Mouse (Mus musculus): ENCODE data around the gene Rad51b. TPM values are rescaled to one million over a fixed set of nuclear protein-coding genes. Genes with fewer than 3 reads are reported as not detected.

Gene Rad51b
- total RNA-seq, 2 experiments from 2014 or later, result 0.36 TPM; not detected in 1

DNA sequence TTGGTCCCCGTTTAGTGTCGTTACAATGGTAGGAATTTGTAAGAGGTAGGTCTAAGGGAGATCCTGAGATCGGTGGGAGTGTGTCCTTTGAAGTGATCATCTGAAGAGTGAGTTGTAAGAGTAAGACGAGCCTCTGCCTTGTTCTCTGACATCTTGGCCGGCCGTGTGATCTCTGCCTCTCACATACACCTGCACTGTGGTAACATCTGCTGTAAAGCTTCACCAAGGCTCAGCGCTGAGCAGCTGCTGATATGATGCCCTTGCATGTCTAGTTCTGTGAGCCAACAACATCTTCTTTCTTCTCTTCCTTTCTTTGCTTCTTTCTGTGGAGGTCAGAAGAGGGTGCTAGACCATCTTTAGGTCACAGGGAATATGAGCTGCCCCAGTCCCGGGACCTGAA lies 41.7 kb downstream of the Rad51b start:
- no peak for TF ChIP-seq CTCF (IDR thresholded peaks at IDR 0.05)
- Histone ChIP-seq H3K4me3 (no peak overlapping the region), H3K27ac (no peak overlapping the region)
- no peak for DNase-seq (ENCODE audit: extremely low spot score in 1 of 2, low spot score in 2 of 2)
- intact Hi-C loops (cut with DNase I), result no loop called here

DNA sequence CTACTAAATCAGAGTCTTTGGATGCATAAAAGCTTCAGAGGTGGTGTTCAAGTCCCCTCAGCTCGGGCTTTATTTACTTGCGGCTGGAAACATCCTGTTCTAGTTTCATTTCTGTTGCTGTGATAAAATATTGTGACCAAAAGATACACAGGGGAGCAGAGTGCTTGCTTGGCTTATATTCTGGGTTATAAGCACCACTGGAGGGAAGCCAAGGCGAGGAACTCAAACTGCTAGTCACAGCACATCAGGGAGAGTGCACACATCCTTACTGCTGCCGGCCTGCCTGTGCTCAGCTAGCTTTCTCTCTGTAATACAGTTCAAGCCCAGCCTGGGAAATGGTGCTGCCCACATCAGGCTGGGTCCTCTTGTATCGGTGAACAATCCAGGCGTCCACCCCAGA lies 43.4 kb downstream of the Rad51b start:
- Histone ChIP-seq H3K4me3 (no peak overlapping the region), H3K27ac (no peak overlapping the region)
- TF ChIP-seq CTCF (IDR thresholded peaks at IDR 0.05), result no peak
- intact Hi-C loops (cut with DNase I), result no loop called here
- DNase-seq (ENCODE audit: extremely low spot score in 1 of 2, low spot score in 2 of 2), result no peak

DNA sequence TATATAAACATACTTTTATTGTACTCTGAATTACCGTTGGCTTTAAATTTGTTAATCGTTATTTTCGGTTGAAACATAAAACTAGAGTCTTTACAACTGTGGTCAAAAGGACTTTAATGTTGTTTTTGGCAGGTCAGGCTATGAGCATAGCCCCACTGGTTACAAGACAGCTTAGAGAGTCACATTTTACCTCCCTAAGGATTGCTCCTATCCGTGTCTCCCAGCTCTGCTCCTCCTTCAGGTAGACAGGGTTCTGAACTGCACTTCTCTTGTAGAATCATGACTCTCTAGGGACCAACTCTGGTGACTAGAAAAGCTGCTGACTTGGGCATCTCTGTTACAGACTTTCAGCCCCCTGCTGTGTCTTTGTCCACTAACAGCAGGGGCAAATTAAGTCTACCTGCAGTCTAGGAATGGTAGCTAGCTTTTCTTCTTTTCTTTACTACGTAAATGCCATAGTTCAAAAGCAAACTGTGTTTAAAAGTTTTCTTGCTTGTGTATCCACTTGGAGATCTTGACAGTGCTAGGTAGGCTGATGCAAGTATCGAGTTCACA lies 44.3 kb downstream of the Rad51b start:
- H3K4me3 ChIP-seq, result no peak overlapping the region
- intact Hi-C loops (cut with DNase I), result no loop called here
- no peak overlapping the region for H3K27ac ChIP-seq
- TF ChIP-seq CTCF (IDR thresholded peaks at IDR 0.05), result no peak
- no peak for DNase-seq (ENCODE audit: extremely low spot score in 1 of 2, low spot score in 2 of 2)

GRCm38 (mm10) chr12:79346198-79346733 lies 49.2 kb downstream of the Rad51b start:
- DNase-seq (ENCODE audit: extremely low spot score in 1 of 2, low spot score in 2 of 2), result no peak
- TF ChIP-seq CTCF (IDR thresholded peaks at IDR 0.05), result no peak
- H3K27ac ChIP-seq, result no peak overlapping the region
- no peak overlapping the region for H3K4me3 ChIP-seq
- intact Hi-C loops (cut with DNase I), result no loop called here

GRCm38 (mm10) chr12:79347643-79348042 lies 50.6 kb downstream of the Rad51b start:
- Histone ChIP-seq H3K4me3 (no peak overlapping the region), H3K27ac (no peak overlapping the region)
- intact Hi-C loops (cut with DNase I), result no loop called here
- peak; percentile 38 to 41 for DNase-seq (ENCODE audit: extremely low spot score in 1 of 2, low spot score in 2 of 2)
- TF ChIP-seq CTCF (IDR thresholded peaks at IDR 0.05), result peak; percentile 91

DNA sequence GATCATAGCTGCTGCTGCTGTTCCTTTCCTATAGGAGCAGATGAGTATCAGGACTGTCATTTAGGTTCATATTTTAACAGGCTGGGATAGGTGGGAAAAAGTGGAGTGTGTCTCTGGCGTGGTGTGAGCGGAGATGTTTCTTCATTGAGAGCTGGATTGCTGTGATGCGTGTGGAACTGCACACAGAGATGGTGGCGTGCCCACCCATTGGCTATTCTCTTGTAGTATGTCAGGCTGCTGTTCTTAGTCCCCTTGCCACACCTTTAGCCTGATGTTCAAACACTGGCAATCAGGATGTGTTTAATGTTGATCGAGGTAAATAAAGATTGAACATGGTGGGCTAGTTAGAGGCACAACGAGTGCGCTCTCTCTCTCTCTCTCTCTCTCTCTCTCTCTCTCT lies 54.4 kb downstream of the Rad51b start:
- intact Hi-C loops (cut with DNase I), result no loop called here
- TF ChIP-seq CTCF (IDR thresholded peaks at IDR 0.05), result no peak
- no peak for DNase-seq (ENCODE audit: extremely low spot score in 1 of 2, low spot score in 2 of 2)
- no peak overlapping the region for H3K4me3 ChIP-seq
- H3K27ac ChIP-seq, result no peak overlapping the region

GRCm38 (mm10) chr12:79352086-79352741 lies 55.1 kb downstream of the Rad51b start:
- TF ChIP-seq CTCF (IDR thresholded peaks at IDR 0.05), result no peak
- Histone ChIP-seq H3K4me3 (no peak overlapping the region), H3K27ac (no peak overlapping the region)
- DNase-seq (ENCODE audit: extremely low spot score in 1 of 2, low spot score in 2 of 2), result no peak
- intact Hi-C loops (cut with DNase I), result no loop called here

DNA sequence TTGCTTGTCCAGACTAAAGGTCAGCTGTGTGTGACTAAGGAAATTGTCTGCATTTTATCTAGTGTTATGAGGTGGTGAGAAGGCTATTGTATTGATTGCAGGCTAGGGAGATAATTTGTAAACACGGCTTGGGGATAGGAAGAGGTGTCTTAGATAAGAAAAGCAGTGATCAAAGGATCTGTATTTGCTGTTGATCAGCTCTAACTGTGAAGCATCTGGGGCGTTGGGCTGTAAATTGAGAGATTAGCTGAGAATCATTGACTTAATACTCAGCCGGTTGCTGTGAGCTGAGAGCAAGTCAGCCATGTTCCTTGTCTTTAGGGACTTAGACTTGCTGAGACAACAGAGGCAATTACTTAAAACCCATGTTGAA lies 55.6 kb downstream of the Rad51b start:
- intact Hi-C loops (cut with DNase I), result no loop called here
- DNase-seq (ENCODE audit: extremely low spot score in 1 of 2, low spot score in 2 of 2), result no peak
- no peak overlapping the region for H3K4me3 ChIP-seq
- no peak overlapping the region for H3K27ac ChIP-seq
- TF ChIP-seq CTCF (IDR thresholded peaks at IDR 0.05), result no peak

DNA sequence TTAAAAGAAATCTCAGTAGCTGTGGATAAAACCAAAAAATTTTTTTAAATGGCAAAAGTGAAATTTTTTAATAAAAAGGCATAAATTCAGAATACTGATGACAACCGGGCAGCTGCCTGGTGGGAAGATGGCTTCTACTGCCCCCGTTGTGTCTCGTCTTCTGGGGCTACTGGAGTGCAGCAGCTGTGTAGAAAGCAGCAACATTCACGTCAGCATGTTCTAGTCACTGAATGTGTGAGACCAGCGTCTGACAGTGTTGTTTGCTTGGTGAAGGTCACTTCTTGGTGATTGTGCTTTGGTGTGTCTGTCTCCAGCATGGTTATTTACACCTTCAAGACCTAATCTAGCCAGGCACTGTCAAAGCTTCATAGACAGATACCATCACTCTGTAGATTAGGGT lies 56.3 kb downstream of the Rad51b start:
- no peak overlapping the region for H3K27ac ChIP-seq
- TF ChIP-seq CTCF (IDR thresholded peaks at IDR 0.05), result no peak
- intact Hi-C loops (cut with DNase I), result no loop called here
- no peak overlapping the region for H3K4me3 ChIP-seq
- DNase-seq (ENCODE audit: extremely low spot score in 1 of 2, low spot score in 2 of 2), result no peak

DNA sequence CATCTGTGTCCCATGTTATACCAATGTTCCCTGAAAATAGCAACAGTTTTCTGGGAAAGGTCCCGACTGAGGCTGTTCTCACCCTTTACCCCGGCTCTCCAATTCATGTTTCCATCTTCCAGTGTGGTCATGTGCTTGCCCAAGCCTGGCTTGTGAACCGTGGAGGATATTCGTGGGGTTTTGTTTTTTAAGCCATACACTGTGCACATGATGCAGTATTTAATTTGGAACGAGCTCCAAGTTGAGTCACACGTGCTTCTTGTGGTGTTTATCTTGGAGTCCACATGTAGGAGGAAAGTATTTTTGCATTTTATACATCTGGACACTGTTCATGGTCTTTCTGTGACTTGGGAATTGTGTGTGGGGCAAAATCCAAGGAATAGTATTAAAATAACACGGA lies 57.5 kb downstream of the Rad51b start:
- Histone ChIP-seq H3K27ac (no peak overlapping the region), H3K4me3 (no peak overlapping the region)
- DNase-seq (ENCODE audit: extremely low spot score in 1 of 2, low spot score in 2 of 2), result no peak
- intact Hi-C loops (cut with DNase I), result no loop called here
- TF ChIP-seq CTCF (IDR thresholded peaks at IDR 0.05), result no peak

- TF ChIP-seq CTCF (IDR thresholded peaks at IDR 0.05), result no peak
- Histone ChIP-seq H3K4me3 (no peak overlapping the region), H3K27ac (no peak overlapping the region)
- intact Hi-C loops (cut with DNase I), result no loop called here
- no peak for DNase-seq (ENCODE audit: extremely low spot score in 1 of 2, low spot score in 2 of 2)
These were observed 59.1 kb downstream of the Rad51b start for GRCm38 (mm10) chr12:79356138-79356537.

- DNase-seq (ENCODE audit: extremely low spot score in 1 of 2, low spot score in 2 of 2), result no peak
- Histone ChIP-seq H3K4me3 (no peak overlapping the region), H3K27ac (no peak overlapping the region)
- no peak for TF ChIP-seq CTCF (IDR thresholded peaks at IDR 0.05)
- intact Hi-C loops (cut with DNase I), result loop anchor here (2.0 kb wide), 1 partner anchor 253 kb away; no protein-coding TSS in a partner anchor
These were observed 60.5 kb downstream of the Rad51b start for GRCm38 (mm10) chr12:79357631-79358030.

Data from left cerebral cortex, adult 2 months (tissue).